Mouse (Mus musculus) mesoderm, embryonic 11.5 days (tissue): ENCODE data around the gene Txnrd2.

ENCODE experiments used
- DNase-seq: peaks from one replicate; pipeline ENCODE4 v3.0.0-alpha.2; 2012; ENCODE audit warnings: low read depth, low spot score

Gene Txnrd2

DNA sequence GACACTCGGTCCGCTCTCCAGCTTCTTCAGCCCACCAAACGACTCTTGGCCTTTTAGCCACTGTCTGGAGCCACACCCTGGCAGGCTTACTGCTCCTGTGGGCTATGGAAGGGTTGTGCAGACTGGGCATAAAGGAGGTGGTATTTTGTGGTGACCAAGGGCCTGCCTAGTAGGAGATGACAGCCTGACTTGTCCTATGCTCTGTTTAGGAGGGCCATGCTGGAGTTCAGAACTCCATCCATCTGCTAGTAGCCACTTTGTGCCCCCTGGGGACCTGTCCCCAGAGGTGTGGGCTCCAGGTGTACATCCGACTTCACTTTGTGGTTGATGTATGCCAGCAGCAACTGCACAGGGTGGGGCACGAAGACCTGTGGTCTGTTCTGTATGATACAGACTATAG, 32.6 kb upstream of the Txnrd2 start:
- DNase-seq, result no peak

DNA sequence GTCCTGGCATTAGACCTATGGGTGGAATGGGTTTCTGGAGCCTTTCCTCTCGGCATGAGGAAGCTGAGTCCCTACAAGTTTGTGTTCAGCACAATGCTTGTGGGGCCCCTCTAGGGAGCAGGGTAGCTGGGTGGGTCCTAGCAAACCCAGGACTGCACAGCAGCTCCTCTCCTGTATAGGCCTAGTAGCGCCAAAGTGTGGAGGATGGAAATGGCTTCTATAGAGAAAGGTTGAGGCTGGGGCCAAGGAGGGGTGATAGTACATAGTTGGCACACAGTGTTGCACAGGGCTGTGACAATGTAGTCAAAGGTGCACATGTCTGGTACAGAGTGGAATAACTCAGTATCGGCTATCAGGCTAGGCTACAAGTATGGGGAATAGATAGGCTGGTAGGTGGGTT, 32.1 kb upstream of the Txnrd2 start:
- no peak for DNase-seq

DNA sequence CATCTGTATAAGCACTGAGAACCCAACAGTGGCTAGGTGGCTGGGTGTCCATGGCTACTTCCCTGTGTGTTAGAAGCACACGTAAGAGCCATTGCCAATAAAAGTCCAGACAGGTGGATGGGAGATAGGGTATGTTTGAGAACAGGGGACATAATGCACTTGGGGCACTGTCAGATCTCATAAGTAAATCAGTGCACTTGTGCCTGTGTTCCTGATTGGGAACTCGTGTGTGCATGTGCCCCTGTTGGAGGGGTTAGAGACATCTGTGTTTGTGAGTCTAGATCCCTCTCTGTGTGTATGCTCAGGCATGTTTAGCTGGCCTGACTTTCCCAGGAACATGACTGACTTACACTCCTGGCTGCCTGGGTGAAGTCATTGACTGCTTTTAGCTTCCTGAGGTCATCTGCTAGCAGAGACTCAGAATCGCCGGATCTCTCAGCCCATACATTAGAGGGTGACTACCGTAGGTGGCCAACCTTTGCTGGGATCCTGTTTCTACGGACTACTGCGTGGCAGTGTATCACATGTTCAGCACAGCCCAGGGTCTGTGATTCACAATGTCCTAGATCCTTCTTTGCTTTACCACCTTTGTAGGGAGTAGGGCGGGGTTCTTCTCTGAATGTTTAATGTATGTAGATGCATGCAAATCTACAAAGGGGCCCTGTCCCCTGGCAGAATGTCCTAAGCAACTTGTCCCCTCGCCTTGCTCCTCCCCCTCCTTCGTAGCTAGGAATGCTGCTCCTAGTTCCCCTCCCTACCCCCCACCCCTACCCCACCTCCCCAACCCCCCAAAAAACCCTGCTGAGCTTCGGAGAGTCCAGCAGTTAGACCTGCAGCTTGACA, 31.2 kb upstream of the Txnrd2 start:
- no peak for DNase-seq

DNA sequence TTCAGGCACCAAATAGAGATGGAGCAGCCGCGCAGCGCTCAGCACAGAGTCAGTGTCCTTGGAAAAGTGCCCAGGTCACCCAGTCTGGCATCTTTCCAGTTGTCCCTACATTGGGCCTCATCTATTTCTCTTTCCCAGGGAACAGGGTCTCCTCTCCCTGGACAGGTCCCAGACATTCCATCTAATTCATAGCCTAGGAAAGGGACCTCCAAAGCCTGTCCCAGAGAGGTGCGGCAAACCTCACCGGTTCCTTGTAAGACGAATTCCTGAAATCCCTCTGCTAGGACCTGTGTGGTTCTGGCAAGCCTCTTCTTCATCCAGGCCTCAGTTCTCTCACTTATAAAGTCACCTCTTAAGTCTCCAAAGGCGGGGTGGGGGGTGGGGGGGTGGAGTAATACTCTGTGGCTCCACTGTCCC, 30.6 kb upstream of the Txnrd2 start:
- no peak for DNase-seq

DNA sequence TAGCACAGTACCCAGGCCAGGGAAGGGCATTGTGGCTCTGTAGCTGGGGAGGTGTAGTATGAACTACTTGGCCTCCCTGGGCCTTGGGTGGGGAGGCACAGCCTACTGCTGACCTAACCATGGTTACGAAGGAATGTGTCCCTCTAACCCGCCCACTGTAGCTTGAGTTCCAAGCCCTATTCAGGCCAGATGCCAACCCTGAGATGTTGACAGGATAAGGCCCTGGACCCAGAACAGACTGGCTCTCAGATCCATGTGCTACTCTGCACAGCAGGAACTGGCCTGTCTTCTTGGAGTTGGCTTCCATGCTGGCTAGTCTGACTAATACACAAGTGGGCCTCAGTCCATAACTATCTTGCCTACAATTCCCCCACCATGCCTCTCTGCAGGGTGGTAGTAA, 30.0 kb upstream of the Txnrd2 start:
- DNase-seq, result no peak

DNA sequence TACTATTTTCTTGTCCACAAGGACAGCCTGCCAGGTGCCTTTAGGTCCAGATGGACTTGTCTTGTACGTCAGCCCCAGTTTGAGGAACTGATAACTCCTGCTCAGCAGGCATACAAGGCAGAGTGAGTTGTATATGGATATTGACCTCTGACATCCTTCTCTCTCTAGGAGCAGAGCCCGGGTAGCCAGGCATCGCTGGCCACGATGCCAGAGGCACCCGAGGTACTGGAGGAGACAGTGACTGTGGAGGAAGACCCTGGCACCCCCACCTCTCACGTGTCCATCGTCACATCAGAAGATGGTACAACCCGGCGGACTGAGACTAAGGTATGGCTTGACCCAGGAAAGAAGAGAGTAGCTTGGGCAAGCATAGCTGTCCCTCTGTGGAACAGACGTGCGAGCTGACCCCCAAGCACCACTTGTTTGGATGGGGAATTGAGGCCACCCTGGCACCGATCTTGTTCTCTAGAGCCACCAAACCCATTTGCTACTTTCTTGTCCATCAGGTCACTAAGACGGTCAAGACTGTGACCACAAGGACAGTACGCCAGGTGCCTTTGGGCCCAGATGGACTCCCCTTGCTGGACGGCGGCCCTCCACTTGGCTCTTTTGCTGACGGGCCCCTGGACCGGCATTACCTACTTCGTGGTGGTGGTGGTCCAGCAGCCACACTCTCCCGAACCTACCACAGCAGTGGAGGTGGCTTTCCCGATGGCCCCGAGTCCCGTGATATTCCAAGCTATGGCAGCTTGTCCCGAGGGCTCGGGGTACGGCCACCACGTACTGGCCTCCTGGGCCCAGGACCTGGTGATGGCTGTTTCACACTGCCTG, 29.2 kb upstream of the Txnrd2 start:
- no peak for DNase-seq

DNA sequence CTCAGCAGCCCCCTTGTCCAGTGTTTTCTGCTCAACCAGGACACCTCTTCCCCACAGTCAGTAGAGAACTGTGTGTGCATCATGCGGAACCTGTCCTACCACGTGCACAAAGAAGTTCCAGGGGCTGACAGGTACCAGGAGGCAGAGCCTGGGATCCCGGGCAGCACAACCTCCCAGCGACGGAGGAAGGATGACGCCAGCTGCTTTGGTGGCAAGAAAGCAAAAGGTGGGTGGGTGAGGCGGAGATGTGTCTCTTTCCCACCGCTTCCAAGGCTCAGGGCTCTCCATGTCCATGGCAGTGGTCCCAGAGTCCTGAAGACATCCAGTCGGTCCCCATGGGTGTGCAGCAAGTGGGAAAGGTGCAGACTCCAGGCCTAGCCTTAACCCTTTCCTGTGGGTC, 26.2 kb upstream of the Txnrd2 start:
- DNase-seq, result no peak

DNA sequence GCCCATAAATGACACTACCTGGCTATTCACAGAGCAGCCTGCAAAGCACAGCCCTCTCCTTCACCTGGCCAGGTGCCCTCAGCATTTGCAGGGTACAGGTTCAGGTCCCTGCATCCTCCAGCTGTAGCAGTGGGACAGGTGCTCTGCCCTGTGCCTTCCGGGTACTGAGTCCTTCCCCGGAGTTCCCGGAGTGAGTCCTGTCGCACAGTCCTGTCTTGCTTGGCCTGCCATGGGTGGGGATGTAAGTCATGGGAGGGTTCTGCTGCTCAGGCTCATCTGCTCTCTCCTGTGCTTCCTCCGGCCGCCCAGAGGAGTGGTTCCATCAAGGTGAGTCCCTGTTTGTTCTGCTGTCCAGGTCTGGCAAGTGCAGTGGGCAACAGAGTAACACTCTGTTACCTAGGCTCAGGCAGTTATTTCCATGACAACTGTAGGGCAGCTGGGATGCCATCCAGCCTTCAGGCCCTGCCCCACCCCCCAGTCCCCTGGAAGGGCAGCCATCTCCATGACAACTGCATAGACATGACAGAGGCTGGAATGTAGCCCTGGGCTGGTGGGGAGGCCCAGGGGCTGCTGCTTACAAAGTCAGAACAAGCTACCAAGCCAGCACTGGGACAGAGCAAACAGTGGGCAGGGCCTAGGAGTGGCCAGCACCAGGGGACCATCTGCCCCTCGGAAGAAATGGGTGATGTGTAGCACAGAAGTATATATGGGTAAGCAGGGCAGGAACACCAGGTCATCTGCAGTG, 25.5 kb upstream of the Txnrd2 start:
- DNase-seq, result peak; percentile 90

DNA sequence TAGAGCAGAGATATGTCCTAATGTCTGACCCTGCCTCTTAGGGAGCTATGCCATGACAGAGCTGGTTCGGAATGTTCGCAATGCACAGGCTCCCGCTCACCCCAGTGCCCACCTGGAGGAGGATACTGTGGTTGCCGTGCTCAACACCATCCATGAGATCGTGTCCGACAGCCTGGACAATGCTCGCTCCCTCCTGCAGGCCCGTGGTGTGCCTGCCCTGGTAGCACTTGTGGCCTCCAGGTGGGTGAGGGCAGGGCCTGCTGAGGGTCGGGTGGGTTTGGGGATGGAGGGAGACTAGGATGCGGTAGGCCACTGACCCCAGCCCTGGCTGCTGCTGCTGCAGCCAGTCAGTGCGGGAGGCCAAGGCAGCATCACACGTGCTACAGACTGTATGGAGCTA, 22.9 kb upstream of the Txnrd2 start:
- no peak for DNase-seq

DNA sequence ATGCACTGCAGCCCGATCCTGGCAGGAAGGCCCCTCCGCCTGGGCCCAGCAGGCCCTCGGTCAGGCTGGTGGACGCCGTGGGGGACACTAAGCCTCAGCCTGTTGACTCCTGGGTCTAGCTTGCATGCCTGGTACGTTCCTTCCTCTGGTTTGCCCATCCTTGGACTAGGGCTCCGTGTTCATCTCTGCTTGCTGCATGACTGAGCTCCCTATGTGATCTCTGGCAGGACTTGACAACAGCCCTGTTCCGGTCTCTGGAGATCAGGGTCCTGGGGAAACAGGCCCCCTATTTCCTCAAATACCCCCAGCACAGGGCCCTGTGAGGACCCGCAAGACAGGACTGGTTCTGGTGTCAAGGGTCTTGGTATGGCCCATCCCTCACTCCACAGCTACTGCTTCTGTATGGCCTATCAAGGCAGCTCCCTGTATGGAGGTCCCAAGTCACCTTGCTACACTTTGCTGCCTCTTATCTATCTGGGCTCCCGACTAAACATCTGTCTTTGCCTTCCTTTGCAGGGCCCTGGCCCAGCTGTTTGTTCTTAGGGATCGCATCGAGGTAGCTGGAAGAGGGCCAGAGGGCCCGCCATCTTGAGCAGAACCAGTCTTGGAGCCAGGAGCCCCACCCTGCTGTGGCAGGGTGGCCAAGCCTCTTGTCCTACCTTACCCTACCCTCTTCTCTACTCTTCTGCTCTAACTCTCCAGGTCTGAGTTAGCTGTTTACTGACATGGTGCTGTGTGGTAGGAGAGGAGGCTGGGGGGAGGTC, 20.9 kb upstream of the Txnrd2 start:
- no peak for DNase-seq

DNA sequence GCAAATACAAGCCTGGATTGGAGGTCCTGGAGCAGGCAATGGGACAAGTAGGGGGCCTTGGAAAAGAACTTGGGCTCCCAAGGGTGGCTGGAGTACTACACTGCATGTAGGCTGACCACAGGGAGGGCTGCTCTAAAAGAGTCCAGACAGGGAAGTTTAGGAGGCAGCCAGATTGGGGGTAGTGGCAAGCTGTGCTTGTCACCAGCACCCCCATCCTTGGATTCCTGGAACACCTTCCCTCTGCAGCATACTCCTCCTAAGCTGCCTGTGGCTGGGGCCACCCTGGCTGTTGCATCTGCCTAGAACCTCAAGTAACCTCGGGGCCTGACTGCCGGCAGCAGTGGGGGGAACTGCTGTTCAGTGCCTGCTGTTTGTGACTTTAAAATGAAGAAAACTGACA, 20.3 kb upstream of the Txnrd2 start:
- DNase-seq, result no peak

DNA sequence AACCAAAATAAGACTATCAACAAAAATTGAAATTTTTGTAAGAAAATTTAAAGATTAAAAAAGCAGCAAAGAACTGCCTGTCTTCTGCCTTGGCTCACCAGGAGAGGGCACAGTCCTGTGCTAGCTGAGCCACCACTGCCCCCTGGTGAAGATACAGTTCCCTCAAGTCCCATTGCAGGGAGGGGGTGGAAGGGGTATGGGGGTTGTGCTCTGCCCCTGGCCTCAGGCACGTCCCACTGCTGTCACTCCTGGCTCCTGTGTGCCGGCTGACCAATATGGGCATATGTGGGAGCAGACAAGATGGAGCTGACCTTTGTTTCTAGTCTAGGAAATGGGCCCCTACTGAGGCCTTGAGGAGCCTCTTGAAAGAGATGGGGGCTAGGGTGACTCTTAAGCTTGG, 19.9 kb upstream of the Txnrd2 start:
- no peak for DNase-seq

DNA sequence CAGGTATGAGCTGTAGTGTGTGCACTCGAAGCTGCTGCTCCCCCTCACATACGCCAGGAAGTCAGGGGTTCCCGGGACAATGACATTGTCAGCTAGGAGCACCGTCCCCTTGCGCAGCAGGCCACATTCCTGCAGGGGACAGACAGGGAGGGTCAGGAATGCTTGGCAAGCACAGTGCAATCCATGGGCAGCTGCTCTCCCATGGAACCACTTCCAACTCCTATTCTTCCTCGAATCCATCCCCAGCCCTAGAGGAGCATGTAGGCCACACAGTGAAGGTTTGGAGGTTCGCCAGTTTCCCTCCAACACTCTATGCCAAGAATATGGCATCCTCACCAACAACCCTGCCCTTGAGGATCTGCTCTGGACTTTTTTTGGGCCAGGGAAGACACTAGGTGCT, 18.3 kb upstream of the Txnrd2 start:
- DNase-seq, result no peak

DNA sequence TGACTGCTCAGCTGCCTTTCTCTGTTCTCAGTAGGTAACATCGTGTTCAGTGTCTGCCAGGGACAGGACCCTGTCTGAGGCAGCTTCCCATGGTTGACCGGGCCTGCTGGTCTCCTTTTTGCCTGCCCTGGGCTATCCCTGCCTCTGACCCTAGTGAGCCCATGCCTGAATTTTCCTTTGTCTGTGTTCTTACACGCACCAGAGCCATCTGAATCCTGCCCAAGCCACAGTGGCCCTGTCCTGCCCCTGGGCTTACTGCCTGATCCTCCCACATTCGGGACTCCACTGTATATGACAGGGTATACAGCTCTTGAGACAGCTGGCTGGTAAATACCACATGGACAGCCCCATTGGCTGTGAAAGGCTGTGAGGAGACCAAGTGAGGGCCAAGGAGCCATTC, 16.4 kb upstream of the Txnrd2 start:
- no peak for DNase-seq

DNA sequence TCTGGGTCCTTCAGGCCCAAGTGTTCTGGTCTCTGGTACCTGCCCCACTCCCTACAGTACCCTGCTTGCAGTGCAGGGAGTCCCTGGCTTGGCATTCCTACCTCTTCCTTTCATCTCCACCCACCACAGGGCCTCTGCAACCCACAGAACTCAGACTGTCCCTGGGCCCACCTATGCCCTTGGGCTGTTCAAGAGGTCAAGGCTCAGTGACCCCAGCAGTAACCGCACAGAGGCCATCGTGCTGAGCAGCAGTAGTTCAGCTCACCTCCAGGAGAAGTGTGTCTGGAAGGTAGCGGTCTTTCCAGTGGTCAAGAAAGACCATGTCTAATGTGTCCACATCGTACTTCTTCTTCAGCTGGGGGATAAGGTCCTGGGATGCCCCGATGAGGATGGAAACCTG, 15.8 kb upstream of the Txnrd2 start:
- no peak for DNase-seq

DNA sequence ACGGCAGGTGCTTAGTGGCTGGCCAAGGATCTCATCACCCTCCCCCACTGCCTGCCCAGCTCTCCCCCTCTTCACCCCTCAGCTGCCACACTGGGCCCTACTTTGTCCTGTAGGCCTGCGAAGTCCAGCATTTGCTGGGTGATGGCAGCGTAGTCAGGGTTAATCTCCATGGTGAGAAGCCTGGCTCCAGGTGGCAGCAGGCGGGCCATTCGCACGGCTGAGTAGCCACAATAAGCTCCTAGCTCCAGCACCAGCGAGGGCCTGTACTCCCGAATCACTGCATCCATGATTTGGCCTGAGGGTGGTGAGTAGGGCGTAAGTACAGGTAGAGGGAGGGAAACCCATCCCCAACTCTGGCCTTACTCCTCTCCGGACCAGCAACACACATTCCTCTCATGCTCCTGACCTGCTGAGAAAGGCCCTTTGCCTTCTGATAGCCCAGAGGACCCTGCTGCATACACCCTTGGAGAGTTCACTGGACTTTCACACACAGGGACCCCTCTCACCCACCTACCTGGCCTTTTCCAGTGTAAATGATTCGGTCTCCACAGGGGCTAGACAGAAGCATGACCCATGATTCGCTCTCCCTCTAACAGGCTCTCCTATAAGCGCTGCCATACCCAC, 15.0 kb upstream of the Txnrd2 start:
- DNase-seq, result no peak

DNA sequence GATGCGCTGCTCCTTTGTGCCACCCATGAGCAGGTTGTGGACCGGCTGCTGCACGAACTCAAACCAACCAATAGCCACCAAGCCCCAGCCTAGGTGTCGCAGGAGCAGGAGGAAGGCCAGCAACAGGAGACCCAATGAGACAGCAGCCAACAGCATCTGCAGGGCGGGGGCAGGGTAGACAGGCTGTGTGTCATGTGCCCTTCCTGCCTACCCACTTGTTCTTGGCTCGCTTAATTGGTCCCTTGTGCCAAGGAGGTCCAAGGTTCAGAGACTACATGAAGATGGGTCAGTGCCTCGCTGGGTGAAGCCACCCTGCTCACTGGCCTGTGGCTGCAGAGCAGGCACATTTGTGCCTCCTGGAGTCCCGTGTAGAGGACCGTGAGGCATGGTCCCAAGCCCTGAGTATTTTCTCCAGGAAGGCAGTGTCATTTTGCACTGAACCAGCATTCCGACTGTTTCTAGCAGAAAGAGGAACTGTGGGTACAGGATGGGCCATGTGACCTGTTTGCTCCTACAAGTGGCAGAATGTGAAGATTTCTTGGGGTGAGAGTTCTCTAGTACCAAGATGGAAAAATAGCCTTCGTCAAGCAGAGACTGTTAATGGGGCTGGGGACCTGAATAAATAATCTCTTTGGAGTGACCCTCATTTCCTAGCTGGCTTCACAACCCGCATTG, 14.2 kb upstream of the Txnrd2 start:
- DNase-seq, result no peak

DNA sequence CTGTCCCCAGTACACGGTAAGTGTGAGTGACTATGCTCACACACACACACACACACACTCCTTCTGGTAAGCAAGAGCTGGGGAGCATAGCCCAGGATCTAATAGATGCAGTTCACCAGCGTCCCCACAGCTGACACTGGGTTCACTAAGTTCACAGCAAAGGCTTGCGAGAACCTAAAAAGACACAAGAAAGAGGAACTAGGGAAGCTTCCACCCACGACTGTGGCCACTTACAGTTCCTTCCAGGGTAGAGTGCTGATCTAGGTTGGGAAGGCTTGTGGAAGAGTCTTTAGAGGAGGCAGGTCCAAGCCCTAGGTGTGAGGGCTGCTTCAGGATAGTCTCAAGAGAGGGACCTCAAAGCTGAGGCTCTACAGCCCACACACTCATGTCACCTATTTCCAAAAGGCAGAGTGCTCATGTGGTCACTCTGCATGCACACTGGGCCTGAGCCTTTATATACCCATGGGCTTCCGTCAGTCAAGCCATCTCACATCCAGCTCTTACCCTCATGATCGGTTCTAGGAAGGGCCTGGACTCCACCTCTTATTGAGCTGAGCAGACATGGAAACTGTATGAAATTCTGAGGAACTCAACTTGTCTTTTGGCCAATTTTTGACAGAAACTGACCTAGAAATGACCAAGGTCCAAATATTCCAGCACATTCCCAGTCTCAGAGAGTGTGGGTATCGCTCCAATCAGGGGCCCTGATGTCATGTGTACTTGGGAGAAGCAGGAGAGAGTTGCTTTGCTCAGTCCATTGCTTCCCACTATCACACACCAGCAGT, 13.0 kb upstream of the Txnrd2 start:
- no peak for DNase-seq

DNA sequence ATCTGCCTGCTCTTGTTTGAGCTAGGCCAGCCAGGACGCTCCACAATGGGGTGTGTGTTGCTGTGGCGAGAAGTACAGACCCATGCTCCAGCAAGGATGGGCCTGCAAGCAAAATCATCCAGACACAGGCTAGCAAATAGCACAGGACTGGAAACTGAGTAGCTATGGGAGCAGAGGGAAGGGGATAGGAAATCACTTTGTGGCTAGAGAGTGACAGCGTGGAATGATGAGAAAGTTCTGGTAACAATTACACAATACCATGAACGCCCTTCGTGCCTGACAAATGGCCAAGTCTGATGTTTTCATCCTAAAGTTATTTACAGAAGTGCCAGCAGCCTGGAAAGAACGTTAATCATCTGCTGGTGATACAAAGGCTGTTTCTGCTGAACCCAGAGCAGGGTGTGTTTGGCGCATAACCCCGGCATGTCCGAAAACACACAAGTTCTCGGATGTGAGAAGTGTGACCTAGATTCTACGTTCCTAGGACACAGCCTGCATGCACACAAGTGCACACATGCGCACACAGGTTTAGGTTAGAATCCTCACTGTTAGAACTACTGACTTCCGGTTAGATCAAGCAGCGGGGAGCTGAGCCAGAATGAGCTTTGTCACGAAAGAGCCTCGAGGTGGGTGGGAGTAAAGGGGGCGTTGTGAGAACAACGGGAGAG, 10.0 kb upstream of the Txnrd2 start:
- DNase-seq, result peak; percentile 44
